Mouse (Mus musculus) cerebellum, adult 2 months (tissue): Measurements from ENCODE around the gene Slc25a25. TPM values are rescaled to one million over a fixed set of nuclear protein-coding genes. Genes with fewer than 3 reads are reported as not detected.

Experiments used
- DNase-seq, 2 experiments: peaks; one replicate each; pipeline ENCODE4 v3.0.0; 2021
- H3K27ac ChIP-seq: fragments of 200-500 bp; 2 replicates; pipeline ENCODE4 v1.5.1; 2012; ENCODE audit warnings: low read length, control low read depth, inconsistent platforms; ENCODE audit not compliant: insufficient read depth
- H3K27me3 ChIP-seq: fragments of 200-500 bp; 2 replicates; pipeline ENCODE4 v1.6.1; 2012; ENCODE audit warnings: inconsistent platforms, mild to moderate bottlenecking, low read length, moderate library complexity; ENCODE audit not compliant: control insufficient read depth, insufficient read depth
- H3K4me1 ChIP-seq: fragments of 200-500 bp; 2 replicates; pipeline ENCODE4 v1.6.1; 2011; ENCODE audit warnings: low read length; ENCODE audit not compliant: control insufficient read depth, insufficient read depth
- H3K4me3 ChIP-seq: fragments of 200-500 bp; replicated peaks from 2 replicates; pipeline ENCODE3; 2011; ENCODE audit warnings: mild to moderate bottlenecking, low read depth, low read length, control low read depth; ENCODE audit not compliant: insufficient read depth
- CTCF ChIP-seq: fragments of 200-500 bp; IDR thresholded peaks from 2 replicates; pipeline ENCODE4 v1.5.1; 2011; ENCODE audit warnings: low read depth, mild to moderate bottlenecking, control low read depth, low read length, moderate library complexity, borderline replicate concordance; ENCODE audit not compliant: insufficient read depth
- POLR2A ChIP-seq: fragments of 200-500 bp; IDR thresholded peaks from 2 replicates; pipeline ENCODE4 v1.6.1; 2011; ENCODE audit warnings: low read length, control low read depth, borderline replicate concordance; ENCODE audit not compliant: insufficient read depth
- WGBS: fragments of 180-500 bp; shearing (Covaris S2); methylation state at CpG from one replicate; pipeline ENCODE4 v1.1.7; 2018; 5-methylcytosine and 5-hydroxymethylcytosine counted together
- polyA plus RNA-seq: library from polyadenylated mRNA; depleted of rRNA; stranded (reverse); fragments of >200 nt; gene quantifications from 2 replicates; pipeline ENCODE4 v1.2.3, GENCODE M21; 2012; rRNA removed

The Slc25a25 gene
- polyA plus RNA-seq, 1 experiment, result 76.2 TPM

GRCm38 (mm10) chr2:32374191-32374590 lies 77.1 kb downstream of the Slc25a25 start:
- Histone ChIP-seq H3K4me3 (no peak overlapping the region), H3K27ac (no peak overlapping the region), H3K27me3 (no peaks in the 10 kb centered on the region), H3K4me1 (no peaks in the 10 kb centered on the region)
- DNase-seq, result no peak
- TF ChIP-seq CTCF (no peak), POLR2A (no peak)
- 88% methylated on average over 10 of the region's 10 CpGs for WGBS

- peaks cover 2% of the 10 kb centered on the region; the same call in 1 of the 2 replicates for H3K4me1 ChIP-seq
- DNase-seq, result no peak
- 93% methylated on average over 5 of the region's 5 CpGs for WGBS
- H3K4me3 ChIP-seq, result no peak overlapping the region
- H3K27ac ChIP-seq, result no peak overlapping the region
- TF ChIP-seq CTCF, result no peak
- TF ChIP-seq POLR2A, result no peak
- no peaks in the 10 kb centered on the region for H3K27me3 ChIP-seq
Observed at GRCm38 (mm10) chr2:32367315-32367714, 83.9 kb downstream of the Slc25a25 start.

Other genes starting within 250 kb of the Slc25a25 start
- 23.1 and 23.9 TPM in 2 replicates for gene Pomt1, start 214.9 kb downstream of the Slc25a25 start, polyA plus RNA-seq
- 72.0 and 74.4 TPM in 2 replicates for gene Uck1, start 191.3 kb downstream of the Slc25a25 start, polyA plus RNA-seq
- 74.0 TPM in 2 replicates for gene Golga2, start 164.1 kb downstream of the Slc25a25 start, polyA plus RNA-seq
- gene Swi5, start 163.4 kb downstream of the Slc25a25 start, polyA plus RNA-seq, result 242 and 270 TPM in 2 replicates
- 159 and 176 TPM in 2 replicates for gene Ciz1, start 99.1 kb downstream of the Slc25a25 start, polyA plus RNA-seq
- 1,410 and 1,576 TPM in 2 replicates for gene Dnm1, start 98.1 kb downstream of the Slc25a25 start, polyA plus RNA-seq
- gene 1110008P14Rik, start 69.5 kb downstream of the Slc25a25 start, polyA plus RNA-seq, result 284 and 338 TPM in 2 replicates
- gene Lcn2, start 63.2 kb downstream of the Slc25a25 start, polyA plus RNA-seq, result 0.48 and 1.0 TPM in 2 replicates
- gene Ptges2, start 55.5 kb downstream of the Slc25a25 start, polyA plus RNA-seq, result 60.9 and 61.1 TPM in 2 replicates
- gene Naif1, start 988 bp downstream of the Slc25a25 start, polyA plus RNA-seq, result 3.3 TPM in 2 replicates
- 38.1 and 40.2 TPM in 2 replicates for gene Fam102a, start 83.9 kb upstream of the Slc25a25 start, polyA plus RNA-seq
- 131 and 137 TPM in 2 replicates for gene Dpm2, start 119.4 kb upstream of the Slc25a25 start, polyA plus RNA-seq
- 25.2 and 28.4 TPM in 2 replicates for gene Pip5kl1, start 123.4 kb upstream of the Slc25a25 start, polyA plus RNA-seq
- 0.59 and 0.60 TPM in 2 replicates for gene 9430097D07Rik, start 124.2 kb upstream of the Slc25a25 start, polyA plus RNA-seq
- 91.4 and 101 TPM in 2 replicates for gene St6galnac4, start 135.7 kb upstream of the Slc25a25 start, polyA plus RNA-seq
- gene St6galnac6, start 148.3 kb upstream of the Slc25a25 start, polyA plus RNA-seq, result 89.5 TPM in 2 replicates
- 127 and 132 TPM in 2 replicates for gene Ak1, start 170.3 kb upstream of the Slc25a25 start, polyA plus RNA-seq
- 28.0 and 31.6 TPM in 2 replicates for gene Eng, start 195.2 kb upstream of the Slc25a25 start, polyA plus RNA-seq